Mouse (Mus musculus): ENCODE results near the gene Prdm2.

The Prdm2 gene

DNA sequence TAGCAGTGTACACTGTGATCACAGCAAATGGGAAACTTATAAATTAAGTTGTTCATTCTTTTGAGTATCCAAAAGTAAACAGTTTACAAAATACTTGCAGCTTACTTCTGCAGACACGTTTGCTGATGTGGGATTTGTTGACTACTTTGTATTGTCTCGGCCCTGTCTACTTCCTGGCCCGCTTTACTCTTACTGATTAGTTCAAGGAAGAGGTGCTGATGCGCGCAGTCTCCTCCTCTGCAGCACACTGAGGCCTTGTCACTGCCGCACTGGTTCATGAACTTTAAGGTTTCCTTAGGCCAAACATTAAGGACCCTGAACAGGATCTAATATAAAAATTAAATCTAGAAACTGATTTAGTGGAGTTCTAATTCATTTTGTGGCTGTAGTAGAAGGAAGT, 58.2 kb downstream of the Prdm2 start:
- DNase-seq (ENCODE audit: low read depth, low spot score), result no peak

DNA sequence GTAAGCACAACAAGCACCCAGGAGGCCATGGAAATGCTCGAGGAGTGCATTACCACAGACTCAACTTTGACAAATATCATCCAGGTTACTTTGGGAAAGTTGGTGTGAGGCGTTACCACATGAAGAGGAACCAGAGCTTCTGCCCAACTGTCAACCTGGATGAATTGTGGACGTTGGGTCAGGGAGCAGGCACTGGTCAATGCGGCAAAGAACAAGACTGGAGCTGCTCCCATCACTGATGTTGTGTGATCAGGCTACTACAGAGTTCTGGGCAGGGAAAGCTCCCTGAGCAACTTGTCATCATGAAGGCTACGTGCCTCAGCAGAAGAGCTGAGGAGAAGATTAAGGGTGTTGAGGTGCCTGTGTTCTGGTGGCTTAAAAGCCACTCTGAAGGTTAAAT, 60.2 kb downstream of the Prdm2 start:
- no peak for DNase-seq (ENCODE audit: low read depth, low spot score)

DNA sequence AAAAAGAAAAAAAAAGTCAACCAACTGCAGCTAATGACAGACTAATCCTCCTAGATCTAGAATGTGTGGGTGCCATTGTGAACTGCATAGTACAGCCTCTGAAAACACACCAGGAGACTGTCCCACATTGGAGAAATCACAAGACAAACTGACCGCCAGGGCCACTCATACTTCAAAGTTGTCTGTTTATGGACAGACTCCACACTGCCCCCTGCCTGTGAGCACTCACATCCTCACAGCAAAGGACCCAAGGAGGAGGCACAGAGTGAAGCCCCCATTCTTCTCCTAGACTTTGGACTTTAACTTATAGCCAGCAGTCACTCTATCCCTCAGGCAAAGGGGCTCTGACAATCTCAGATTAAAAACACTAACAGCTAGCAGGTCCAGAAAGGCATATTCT, 61.5 kb downstream of the Prdm2 start:
- peak; percentile 52 for DNase-seq (ENCODE audit: low read depth, low spot score)

DNA sequence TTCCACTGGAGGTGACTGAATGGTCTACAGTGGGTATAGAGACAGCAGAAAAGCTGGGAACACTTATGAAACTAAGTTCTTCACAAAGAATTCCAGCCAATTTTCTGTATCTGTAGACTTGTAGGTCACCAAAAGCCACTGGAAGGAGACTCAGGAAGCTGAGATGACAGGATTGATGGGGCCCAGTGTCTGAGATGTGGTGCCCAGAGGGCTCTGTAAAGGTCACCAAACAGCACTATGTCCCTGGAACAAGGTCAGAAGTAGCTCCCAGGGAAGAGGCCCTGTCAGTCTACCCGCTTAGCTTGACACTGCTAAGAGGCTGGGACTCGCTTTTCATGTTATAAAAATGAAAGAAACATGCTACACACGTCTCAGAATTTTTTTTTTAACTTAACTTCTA, 65.1 kb downstream of the Prdm2 start:
- no peak for DNase-seq (ENCODE audit: low read depth, low spot score)

DNA sequence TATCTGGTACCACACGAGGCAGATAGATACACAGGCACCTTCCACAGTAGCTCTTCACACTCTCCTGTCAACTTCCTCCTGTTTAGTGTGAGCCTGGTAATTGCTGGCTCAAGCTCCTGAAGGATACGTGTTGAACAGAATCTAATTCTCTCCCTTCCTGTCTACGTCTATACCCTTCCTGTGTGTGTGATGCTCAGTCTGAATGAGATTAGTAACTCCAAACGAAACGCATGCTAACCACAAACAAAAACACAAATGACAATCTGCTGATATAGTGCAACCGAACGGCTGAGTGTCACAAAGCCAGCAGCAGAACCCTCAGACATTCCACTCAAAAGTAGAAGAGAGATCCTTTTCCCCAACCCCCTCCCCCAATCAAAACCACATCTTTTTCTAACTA, 69.2 kb downstream of the Prdm2 start:
- DNase-seq (ENCODE audit: low read depth, low spot score), result peak; percentile 44

DNA sequence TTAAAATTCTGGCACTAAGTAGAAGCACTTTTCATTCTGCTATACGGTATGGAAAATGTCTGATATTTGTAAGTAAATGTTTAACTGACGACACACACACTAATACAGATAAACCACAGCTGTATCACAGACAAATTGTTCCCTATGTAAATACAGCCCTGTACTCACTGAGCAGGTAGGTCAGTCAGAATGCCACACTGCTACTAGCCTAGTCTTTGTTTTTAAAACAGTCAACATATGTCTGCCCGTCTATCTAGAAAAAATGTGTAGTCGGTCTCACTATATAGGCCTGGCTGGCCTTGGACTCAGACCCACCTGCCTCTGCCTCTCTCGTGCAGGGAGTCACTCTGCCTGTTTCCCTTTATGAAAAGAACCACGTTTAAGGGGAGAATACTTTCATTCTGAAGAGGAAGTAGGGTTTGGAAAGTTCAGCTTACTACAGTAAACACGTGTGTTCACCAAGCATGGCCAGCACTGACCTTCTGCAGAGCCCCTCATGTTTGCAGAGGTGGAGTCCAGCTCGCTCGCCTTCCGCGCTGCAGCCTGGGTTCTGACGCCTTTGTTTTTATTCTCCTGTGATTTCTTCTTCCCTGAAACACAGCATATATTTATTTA, 71.0 kb downstream of the Prdm2 start:
- DNase-seq (ENCODE audit: low read depth, low spot score), result peak; percentile 87

DNA sequence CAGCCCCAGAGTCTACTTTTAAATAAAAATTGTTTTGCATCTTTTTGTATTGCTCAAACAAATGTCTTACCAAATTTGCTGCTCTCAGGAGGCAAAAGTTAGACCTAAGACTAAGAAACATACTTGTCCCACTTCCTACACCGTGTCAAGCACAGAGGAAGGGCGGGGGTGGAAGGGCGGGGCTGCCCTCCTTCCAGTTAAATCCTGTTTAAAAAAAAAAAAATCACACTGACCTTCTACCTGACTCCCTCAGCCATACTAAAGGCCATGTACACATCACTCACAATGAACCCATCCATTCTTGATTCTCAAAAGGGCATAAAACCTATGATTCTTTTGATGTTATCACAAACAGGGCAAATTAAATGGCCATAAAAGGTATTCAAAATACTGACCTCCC, 71.9 kb downstream of the Prdm2 start:
- DNase-seq (ENCODE audit: low read depth, low spot score), result no peak

DNA sequence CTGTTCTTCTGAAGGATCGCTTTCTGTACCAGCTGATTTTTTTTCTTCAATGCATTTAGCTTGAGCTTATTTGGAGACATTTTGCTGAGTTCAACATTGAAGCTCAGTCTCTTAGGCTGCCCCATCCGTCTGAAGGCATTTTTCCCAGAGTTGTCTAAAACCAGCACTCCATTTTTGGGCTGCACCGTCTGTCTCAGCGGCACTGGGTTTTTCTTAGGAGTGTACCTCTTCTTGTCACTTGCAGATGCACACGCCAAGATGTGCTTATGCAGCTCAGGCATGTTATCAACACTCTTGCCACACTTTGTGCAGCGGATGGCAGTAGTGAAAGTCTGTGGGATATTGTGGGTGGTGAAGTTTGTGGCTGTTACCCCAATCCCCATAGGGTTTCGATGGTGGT, 80.4 kb downstream of the Prdm2 start:
- DNase-seq (ENCODE audit: low read depth, low spot score), result no peak

DNA sequence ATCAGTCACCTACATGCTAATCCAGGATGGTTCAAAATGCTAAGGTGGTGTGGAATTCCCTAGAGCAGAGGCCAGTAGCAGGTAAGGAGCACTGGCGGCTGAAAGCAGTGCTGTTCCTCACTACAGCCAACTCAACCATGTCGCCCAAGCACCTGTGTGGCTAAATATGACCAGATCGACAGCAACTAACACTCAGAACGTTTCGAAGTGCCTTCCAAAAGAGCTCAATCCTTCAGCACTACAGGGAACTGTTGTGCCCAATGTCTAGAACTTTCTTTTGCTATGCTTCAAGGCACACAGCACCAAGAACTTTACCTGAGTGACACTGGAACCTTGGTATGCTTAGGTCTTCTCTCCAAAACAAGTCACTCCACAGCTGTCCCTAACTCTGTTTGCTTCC, 82.4 kb downstream of the Prdm2 start:
- peak; percentile 76 for DNase-seq (ENCODE audit: low read depth, low spot score)

DNA sequence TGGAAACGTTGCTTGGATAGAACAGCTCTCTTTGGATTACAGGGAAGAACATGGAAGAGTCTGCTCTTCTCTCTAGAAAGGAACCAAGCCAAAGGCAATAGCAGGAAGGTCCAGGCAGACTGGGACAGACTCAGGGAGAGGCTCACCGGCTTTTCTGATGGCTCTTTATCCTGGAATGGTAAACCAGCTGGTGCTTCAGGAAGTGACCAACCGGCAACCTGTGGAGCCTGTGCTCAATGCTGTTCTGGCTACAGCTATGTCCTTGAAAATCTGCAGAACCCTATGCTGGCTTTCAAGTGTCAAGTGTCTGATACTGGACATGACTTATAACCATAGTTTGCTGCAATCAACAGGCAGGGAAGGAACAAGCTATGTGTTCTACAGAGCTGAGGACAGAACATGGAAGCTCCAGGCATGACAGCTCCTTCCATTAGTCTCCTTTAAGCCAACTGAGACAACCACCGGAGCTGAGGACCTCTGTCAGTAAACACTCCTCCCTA, 83.5 kb downstream of the Prdm2 start:
- DNase-seq (ENCODE audit: low read depth, low spot score), result no peak

DNA sequence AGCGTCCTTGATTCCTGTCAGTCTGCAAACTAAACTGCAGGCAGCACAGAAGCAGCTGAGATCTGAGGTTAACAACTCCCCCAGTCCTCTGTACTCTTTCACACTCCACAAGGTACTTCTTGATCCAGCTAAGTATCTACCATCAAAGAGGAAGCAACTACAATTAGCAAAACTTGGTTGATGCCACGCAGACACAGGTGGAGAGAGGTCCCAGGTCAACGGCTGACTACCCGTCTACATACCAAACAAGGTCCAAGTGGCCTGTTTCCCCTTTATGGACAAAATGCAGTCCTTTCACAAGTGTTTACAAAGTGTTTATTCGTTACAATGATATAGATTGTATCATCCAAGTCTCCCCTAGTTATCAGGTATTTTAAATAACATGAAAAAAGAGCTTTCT, 85.6 kb downstream of the Prdm2 start:
- DNase-seq (ENCODE audit: low read depth, low spot score), result peak; percentile 64

DNA sequence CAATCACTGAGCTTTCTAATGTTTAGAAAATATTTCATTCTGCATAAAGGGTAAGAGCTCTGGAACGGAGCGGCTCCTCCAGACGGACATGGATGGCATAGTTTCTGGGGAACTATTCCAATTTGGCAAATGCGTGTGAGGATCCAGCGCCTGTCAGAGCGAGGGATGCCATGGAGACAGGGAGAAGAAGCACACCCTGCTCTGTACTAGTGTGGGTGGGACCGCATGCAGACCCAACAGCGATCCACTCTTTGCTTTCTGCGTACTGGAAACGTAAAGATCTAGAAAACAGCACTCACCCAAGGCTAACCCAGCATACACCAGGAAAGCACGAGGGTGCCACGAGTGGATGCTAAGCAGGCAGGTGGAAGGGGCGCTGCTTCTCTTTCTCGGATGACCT, 86.3 kb downstream of the Prdm2 start:
- no peak for DNase-seq (ENCODE audit: low read depth, low spot score)

GRCm38 (mm10) chr4:143125290-143125689, 87.5 kb downstream of the Prdm2 start:
- DNase-seq (ENCODE audit: low read depth, low spot score), result no peak

DNA sequence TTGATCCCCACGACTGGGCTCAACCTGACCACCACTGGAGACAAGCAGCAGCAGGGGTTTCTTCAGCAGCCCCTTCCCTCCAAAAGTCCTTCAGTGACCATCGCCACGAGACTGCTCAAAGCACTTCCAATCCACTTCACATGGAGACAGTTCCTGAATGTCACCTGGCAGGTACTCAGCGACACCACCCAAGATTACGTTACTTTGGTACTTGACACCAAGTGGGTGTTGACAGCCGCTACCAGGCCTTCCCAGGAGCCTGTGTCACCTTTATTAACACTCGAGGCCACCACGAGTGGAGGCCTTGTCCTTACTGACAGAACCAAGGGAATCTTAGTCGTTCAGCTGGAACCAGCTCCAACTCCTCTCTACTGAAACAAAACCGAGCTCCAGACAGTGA, 89.8 kb downstream of the Prdm2 start:
- no peak for DNase-seq (ENCODE audit: low read depth, low spot score)

DNA sequence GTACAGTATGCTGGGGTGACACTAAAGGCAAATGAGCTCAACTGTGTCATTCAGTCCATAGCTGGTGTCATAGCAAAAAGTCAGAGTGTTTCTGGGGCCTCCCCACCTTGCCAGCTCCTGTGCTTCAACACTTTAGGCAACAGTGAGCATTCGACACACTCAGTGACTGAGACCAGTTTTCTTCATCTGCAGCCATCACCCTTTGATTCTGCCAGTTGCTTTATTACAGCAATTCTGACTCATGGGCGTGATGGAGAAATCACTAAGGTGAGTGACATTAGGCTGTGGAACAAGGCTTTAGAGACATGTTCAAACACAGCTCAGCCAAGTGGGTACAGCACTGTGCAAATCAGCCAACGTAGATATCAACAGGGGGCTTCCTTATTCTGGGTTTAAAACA, 91.6 kb downstream of the Prdm2 start:
- no peak for DNase-seq (ENCODE audit: low read depth, low spot score)

- DNase-seq (ENCODE audit: low read depth, low spot score), result no peak
These were observed 92.8 kb downstream of the Prdm2 start for GRCm38 (mm10) chr4:143120008-143120407.

GRCm38 (mm10) chr4:143118843-143119242, 94.0 kb downstream of the Prdm2 start:
- DNase-seq (ENCODE audit: low read depth, low spot score), result no peak

- DNase-seq (ENCODE audit: low read depth, low spot score), result no peak
These were observed 96.9 kb downstream of the Prdm2 start for GRCm38 (mm10) chr4:143115851-143116250.

- DNase-seq (ENCODE audit: low read depth, low spot score), result no peak
These were observed 98.4 kb downstream of the Prdm2 start for GRCm38 (mm10) chr4:143114232-143114979.

GRCm38 (mm10) chr4:143112985-143113384, 99.8 kb downstream of the Prdm2 start:
- DNase-seq (ENCODE audit: low read depth, low spot score), result peak; percentile 63

DNA sequence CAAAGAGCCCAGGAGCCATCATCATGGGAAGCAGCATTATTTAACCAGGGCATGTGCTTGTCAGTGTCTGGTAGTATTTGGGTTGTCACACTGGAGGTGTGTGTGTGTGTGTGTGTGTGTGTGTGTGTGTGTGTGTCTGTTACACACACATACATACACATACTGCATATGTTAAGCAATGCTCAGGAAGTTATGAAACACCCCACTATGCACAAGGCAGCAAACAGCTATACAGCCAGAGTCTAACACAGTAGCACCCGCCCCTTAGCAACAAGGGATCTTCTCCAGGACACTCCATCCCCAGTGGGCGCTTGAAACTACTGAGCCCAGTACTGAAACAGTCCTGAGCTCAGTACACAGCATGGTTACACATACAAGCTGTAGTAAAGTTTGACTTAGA, 100.4 kb downstream of the Prdm2 start:
- DNase-seq (ENCODE audit: low read depth, low spot score), result no peak

- DNase-seq (ENCODE audit: low read depth, low spot score), result no peak
These were observed 100.9 kb downstream of the Prdm2 start for GRCm38 (mm10) chr4:143111872-143112271.

GRCm38 (mm10) chr4:143108552-143108951, 104.2 kb downstream of the Prdm2 start:
- DNase-seq (ENCODE audit: low read depth, low spot score), result no peak

Measured in A20 (cell line).